Mouse (Mus musculus) intestine, postnatal 0 days (tissue): ENCODE measurements around the gene Wbp2nl. TPM values are rescaled to one million over a fixed set of nuclear protein-coding genes. Genes with fewer than 3 reads are reported as not detected.

ENCODE experiments used
- ATAC-seq: fragments of 200-750 bp; cut with Nextera tagmentation; 2 replicates; pipeline ENCODE4 v1.8.0; 2017; ENCODE audit warnings: mild to moderate bottlenecking, moderate TSS enrichment, moderate library complexity
- H3K27ac ChIP-seq: fragments of 300-500 bp; sonication (generic); 2 replicates; pipeline ENCODE4 v1.5.1; 2014; ENCODE audit warnings: mild to moderate bottlenecking, low read depth, low read length, moderate library complexity
- H3K27me3 ChIP-seq: fragments of 300-500 bp; sonication (generic); replicated peaks from 2 replicates; pipeline ENCODE4 v1.6.1; 2014; ENCODE audit warnings: low read length, mixed read lengths; ENCODE audit not compliant: control insufficient read depth, insufficient read depth
- H3K36me3 ChIP-seq: fragments of 300-500 bp; sonication (generic); 2 replicates; pipeline ENCODE4 v1.6.1; 2014; ENCODE audit warnings: mild to moderate bottlenecking, moderate library complexity; ENCODE audit not compliant: control insufficient read depth, insufficient read depth
- H3K4me1 ChIP-seq: fragments of 300-500 bp; sonication (generic); replicated peaks from 2 replicates; pipeline ENCODE4 v1.6.1; 2014; ENCODE audit warnings: antibody characterized with exemption, low read length, mixed read lengths; ENCODE audit not compliant: control insufficient read depth, insufficient read depth
- H3K4me2 ChIP-seq: fragments of 300-500 bp; sonication (generic); replicated peaks from 2 replicates; pipeline ENCODE4 v1.6.1; 2014; ENCODE audit warnings: low read depth, mild to moderate bottlenecking, moderate library complexity
- H3K4me3 ChIP-seq: fragments of 300-500 bp; sonication (generic); 2 replicates; pipeline ENCODE4 v1.5.1; 2014; ENCODE audit warnings: low read depth, low read length
- H3K9ac ChIP-seq: fragments of 300-500 bp; sonication (generic); 2 replicates; pipeline ENCODE4 v1.6.1; 2014; ENCODE audit warnings: mild to moderate bottlenecking, low read depth, low read length
- H3K9me3 ChIP-seq: fragments of 300-500 bp; sonication (generic); 2 replicates; pipeline ENCODE4 v1.6.1; 2016; ENCODE audit warnings: mixed run types; ENCODE audit not compliant: control insufficient read depth
- CTCF ChIP-seq: sonication (generic); IDR thresholded peaks from 2 replicates; pipeline ENCODE4 v1.5.1; 2016; ENCODE audit warnings: low read depth, mild to moderate bottlenecking, control low read depth, antibody characterized with exemption, moderate library complexity
- WGBS: fragments of 180-500 bp; shearing (Covaris S2); extraction: QIAGEN DNeasy Blood & Tissue Kit; methylation state at CpG from one replicate; pipeline ENCODE4 v1.1.7; 2014; 5-methylcytosine and 5-hydroxymethylcytosine counted together
- polyA plus RNA-seq: library from polyadenylated mRNA; unstranded; fragments of >200 nt; fragmentation: Nextera tagmentation; extraction: Ambion mirVana; gene quantifications from 2 replicates; pipeline ENCODE4 v1.2.1, GENCODE M21; 2015

The Wbp2nl gene
- not detected in 2 replicates for polyA plus RNA-seq

- no peak within 1 kb of the TSS for H3K4me2 ChIP-seq
- 0 out of 2 replicates have a peak, but pooled peaks cover 4% of the 10 kb centered on the region for H3K27me3 ChIP-seq
- H3K27ac ChIP-seq, result no peak within 1 kb of the TSS
- no peaks in the 10 kb centered on the region for H3K9me3 ChIP-seq
- no peak within 1 kb of the TSS for H3K9ac ChIP-seq
- TF ChIP-seq CTCF, result no peak
- no peak for ATAC-seq
- no peak within 1 kb of the TSS for H3K4me3 ChIP-seq
- WGBS, result 57% methylated on average over 39 of the region's 39 CpGs
- no peaks in the 10 kb centered on the region for H3K36me3 ChIP-seq
- H3K4me1 ChIP-seq, result no peaks in the 10 kb centered on the region
These were observed at the start of gene Wbp2nl for GRCm38 (mm10) chr15:82298764-82299561. Gene Wbp2nl, plus strand, starts transcription at chr15:82298954.

GRCm38 (mm10) chr15:82251579-82251978, 47.2 kb upstream of the Wbp2nl start:
- no peaks in the 10 kb centered on the region for H3K36me3 ChIP-seq
- no peak overlapping the region for H3K4me2 ChIP-seq
- H3K27ac ChIP-seq, result no peak overlapping the region
- H3K27me3 ChIP-seq, result 0 out of 2 replicates have a peak, but pooled peaks cover 7% of the 10 kb centered on the region
- H3K9me3 ChIP-seq, result no peaks in the 10 kb centered on the region
- WGBS, result 94% methylated on average over 3 of the region's 3 CpGs
- peak; percentile 49 for TF ChIP-seq CTCF
- H3K4me1 ChIP-seq, result no peaks in the 10 kb centered on the region
- no peak overlapping the region for H3K4me3 ChIP-seq
- no peak for ATAC-seq
- no peak overlapping the region for H3K9ac ChIP-seq

GRCm38 (mm10) chr15:82252097-82252496, 46.7 kb upstream of the Wbp2nl start, which contains the start of gene 1500009C09Rik:
Gene 1500009C09Rik, plus strand, starts transcription at chr15:82252397.
- no peak within 1 kb of the TSS for H3K9ac ChIP-seq
- H3K4me2 ChIP-seq, result no peak within 1 kb of the TSS
- H3K4me3 ChIP-seq, result no peak within 1 kb of the TSS
- H3K27me3 ChIP-seq, result 0 out of 2 replicates have a peak, but pooled peaks cover 10% of the 10 kb centered on the region
- no peaks in the 10 kb centered on the region for H3K9me3 ChIP-seq
- no peak within 1 kb of the TSS for H3K27ac ChIP-seq
- no peak for TF ChIP-seq CTCF
- WGBS, result 68% methylated on average over 6 of the region's 6 CpGs
- 0 out of 2 replicates have a peak, but pooled peaks have one; percentile 30 for ATAC-seq
- no peaks in the 10 kb centered on the region for H3K36me3 ChIP-seq
- H3K4me1 ChIP-seq, result no peaks in the 10 kb centered on the region

GRCm38 (mm10) chr15:82255248-82255647, 43.5 kb upstream of the Wbp2nl start:
- H3K9ac ChIP-seq, result no peak overlapping the region
- 0 out of 2 replicates have a peak, but pooled peaks cover 13% of the 10 kb centered on the region for H3K27me3 ChIP-seq
- H3K4me1 ChIP-seq, result no peaks in the 10 kb centered on the region
- WGBS, result 42% methylated on average over 4 of the region's 4 CpGs
- peak; percentile 45 for TF ChIP-seq CTCF
- no peak for ATAC-seq
- no peak overlapping the region for H3K4me2 ChIP-seq
- no peaks in the 10 kb centered on the region for H3K9me3 ChIP-seq
- H3K36me3 ChIP-seq, result no peaks in the 10 kb centered on the region
- H3K4me3 ChIP-seq, result no peak overlapping the region
- H3K27ac ChIP-seq, result no peak overlapping the region

- no peak for ATAC-seq
- H3K4me3 ChIP-seq, result no peak overlapping the region
- no peaks in the 10 kb centered on the region for H3K9me3 ChIP-seq
- no peaks in the 10 kb centered on the region for H3K4me1 ChIP-seq
- no peak overlapping the region for H3K9ac ChIP-seq
- no peak overlapping the region for H3K27ac ChIP-seq
- H3K4me2 ChIP-seq, result no peak overlapping the region
- H3K27me3 ChIP-seq, result 0 out of 2 replicates have a peak, but pooled peaks cover 13% of the 10 kb centered on the region
- H3K36me3 ChIP-seq, result no peaks in the 10 kb centered on the region
- TF ChIP-seq CTCF, result no peak
- 30% methylated on average over 10 of the region's 10 CpGs for WGBS
These were observed 42.8 kb upstream of the Wbp2nl start for GRCm38 (mm10) chr15:82255944-82256383.

GRCm38 (mm10) chr15:82259510-82259909, 39.2 kb upstream of the Wbp2nl start:
- ATAC-seq, result no peak
- Histone ChIP-seq H3K4me3 (no peak overlapping the region), H3K27me3 (0 out of 2 replicates have a peak, but pooled peaks cover 13% of the 10 kb centered on the region), H3K27ac (no peak overlapping the region), H3K36me3 (no peaks in the 10 kb centered on the region), H3K9me3 (no peaks in the 10 kb centered on the region), H3K4me2 (no peak overlapping the region), H3K9ac (no peak overlapping the region), H3K4me1 (no peaks in the 10 kb centered on the region)
- peak; percentile 99 for TF ChIP-seq CTCF
- 13% methylated on average over 16 of the region's 16 CpGs for WGBS
